Mouse (Mus musculus) ES-E14 (cell line): Measurements from ENCODE around the gene Brip1. TPM values are rescaled to one million over a fixed set of nuclear protein-coding genes. Genes with fewer than 3 reads are reported as not detected.

ENCODE experiments used
- DNase-seq: peaks from one replicate; pipeline ENCODE4 v3.0.0-alpha.2; 2013; ENCODE audit warnings: low read depth, low spot score
- H3K27ac ChIP-seq: 2 replicates; pipeline ENCODE4 v1.5.1; 2012; ENCODE audit warnings: low read depth, mild to moderate bottlenecking, low read length, moderate library complexity, mixed read lengths; ENCODE audit not compliant: poor library complexity, insufficient read depth, severe bottlenecking
- H3K36me3 ChIP-seq: 2 replicates; pipeline ENCODE4 v1.6.1; 2012; ENCODE audit warnings: mild to moderate bottlenecking, low read length, moderate library complexity, mixed read lengths; ENCODE audit not compliant: control insufficient read depth, poor library complexity, insufficient read depth, severe bottlenecking
- H3K4me1 ChIP-seq, 2 experiments: fragments of 150-350 bp in 1 of 2; sonication (generic) in 1 of 2; 2 replicates each; pipeline ENCODE4 v1.6.1; 2012; ENCODE audit warnings: low read length in 2 of 2, mild to moderate bottlenecking in 1 of 2, mixed read lengths in 1 of 2; ENCODE audit not compliant: control insufficient read depth in 2 of 2, insufficient read depth in 2 of 2, poor library complexity in 1 of 2
- H3K4me3 ChIP-seq, 2 experiments: fragments of 150-350 bp in 1 of 2; sonication (generic) in 1 of 2; 2 replicates each; pipeline ENCODE4 v1.5.1; 2012; ENCODE audit warnings: low read length in 2 of 2, low read depth in 1 of 2, mild to moderate bottlenecking in 1 of 2, mixed read lengths in 1 of 2; ENCODE audit not compliant: insufficient read depth in 1 of 2, poor library complexity in 1 of 2, severe bottlenecking in 1 of 2
- H3K9ac ChIP-seq: 2 replicates; pipeline ENCODE4 v1.6.1; 2012; ENCODE audit warnings: low read depth, mild to moderate bottlenecking, low read length, mixed read lengths; ENCODE audit not compliant: poor library complexity, insufficient read depth, severe bottlenecking
- H3K9me3 ChIP-seq: fragments of 150-350 bp; sonication (generic); 2 replicates; pipeline ENCODE4 v1.6.1; 2012; ENCODE audit warnings: low read depth, mild to moderate bottlenecking, low read length; ENCODE audit not compliant: control insufficient read depth, insufficient read depth
- CHD2 ChIP-seq: IDR thresholded peaks from 2 replicates; pipeline ENCODE4 v1.6.1; 2014; ENCODE audit warnings: mild to moderate bottlenecking, low read depth, low read length, inconsistent platforms
- HCFC1 ChIP-seq: IDR thresholded peaks from 2 replicates; pipeline ENCODE4 v1.6.1; 2012; ENCODE audit warnings: low read length, inconsistent platforms, borderline replicate concordance; ENCODE audit not compliant: insufficient read depth
- MAFK ChIP-seq: IDR thresholded peaks from 2 replicates; pipeline ENCODE4 v1.6.1; 2014; ENCODE audit warnings: mild to moderate bottlenecking, low read depth, low read length, inconsistent platforms; ENCODE audit not compliant: insufficient read depth
- ZC3H11A ChIP-seq: IDR thresholded peaks from 2 replicates; pipeline ENCODE4 v1.6.1; 2012; ENCODE audit warnings: low read depth, mild to moderate bottlenecking, inconsistent platforms, low read length, borderline replicate concordance
- ZNF384 ChIP-seq: IDR thresholded peaks from 2 replicates; pipeline ENCODE4 v1.6.1; 2012; ENCODE audit warnings: low read depth, low read length, inconsistent platforms
- in situ Hi-C, 2 experiments: fragments of 600-800 bp; cut with MboI; formaldehyde crosslinking; loops; one replicate each; pipeline ENCODE4 v1.15.1; 2025; ENCODE audit warnings: low sequenced_read_pairs in 2 of 2, inconsistent platforms in 1 of 2; ENCODE audit not compliant: unreplicated experiment in 2 of 2
- total RNA-seq: library from RNA; depleted of rRNA; stranded (reverse); fragments of 300-350 nt; gene quantifications from 2 replicates; pipeline ENCODE4 v1.2.3, GENCODE M21; 2012

Brip1 gene
- total RNA-seq, 1 experiment: 10.3 TPM

- H3K27ac ChIP-seq: no peak overlapping the region
- no peaks in the 10 kb centered on the region for H3K4me1 ChIP-seq
- in situ Hi-C loops: no loop called here
- no peak overlapping the region for H3K4me3 ChIP-seq
- no peak overlapping the region for H3K9ac ChIP-seq
- DNase-seq: no peak
- no peaks in the 10 kb centered on the region for H3K36me3 ChIP-seq
- no peak for TF ChIP-seq ZC3H11A
- TF ChIP-seq CHD2: no peak
- no peak for TF ChIP-seq HCFC1
- TF ChIP-seq ZNF384: no peak
- TF ChIP-seq MAFK: no peak
- no peaks in the 10 kb centered on the region for H3K9me3 ChIP-seq
These were observed 150.3 kb downstream of the Brip1 start for GRCm38 (mm10) chr11:86050430-86051280.

- H3K9ac ChIP-seq: no peak overlapping the region
- H3K36me3 ChIP-seq: no peaks in the 10 kb centered on the region
- no peaks in the 10 kb centered on the region for H3K9me3 ChIP-seq
- no peak for DNase-seq
- in situ Hi-C loops: no loop called here
- TF ChIP-seq MAFK (no peak), ZC3H11A (no peak), CHD2 (no peak), HCFC1 (no peak)
- H3K27ac ChIP-seq: no peak overlapping the region
- H3K4me3 ChIP-seq: no peak overlapping the region
- H3K4me1 ChIP-seq: no peaks in the 10 kb centered on the region
These were observed 161.0 kb downstream of the Brip1 start for GRCm38 (mm10) chr11:86039994-86040393.

GRCm38 (mm10) chr11:86039355-86039754 is 161.6 kb downstream of the Brip1 start:
- Histone ChIP-seq H3K9ac (no peak overlapping the region), H3K36me3 (no peaks in the 10 kb centered on the region), H3K9me3 (no peaks in the 10 kb centered on the region), H3K27ac (no peak overlapping the region), H3K4me1 (no peaks in the 10 kb centered on the region), H3K4me3 (no peak overlapping the region)
- TF ChIP-seq CHD2 (no peak), ZC3H11A (no peak), MAFK (no peak), HCFC1 (no peak), ZNF384 (no peak)
- no peak for DNase-seq
- in situ Hi-C loops: no loop called here

- H3K36me3 ChIP-seq: no peaks in the 10 kb centered on the region
- no peak for DNase-seq
- in situ Hi-C loops: no loop called here
- no peak overlapping the region for H3K4me3 ChIP-seq
- H3K9me3 ChIP-seq: no peaks in the 10 kb centered on the region
- H3K4me1 ChIP-seq: no peaks in the 10 kb centered on the region
- H3K27ac ChIP-seq: no peak overlapping the region
- TF ChIP-seq HCFC1 (no peak), MAFK (no peak), CHD2 (no peak), ZNF384 (no peak), ZC3H11A (no peak)
- no peak overlapping the region for H3K9ac ChIP-seq
These were observed 162.3 kb downstream of the Brip1 start for GRCm38 (mm10) chr11:86038701-86039100.

- no peak for TF ChIP-seq ZC3H11A
- TF ChIP-seq ZNF384: no peak
- no peak overlapping the region for H3K27ac ChIP-seq
- H3K4me1 ChIP-seq: peaks cover 0 to 2% of the 10 kb centered on the region in 2 experiments; a peak in 1 of 4 replicates
- H3K9me3 ChIP-seq: no peaks in the 10 kb centered on the region
- no peak overlapping the region for H3K9ac ChIP-seq
- in situ Hi-C loops: no loop called here
- no peak overlapping the region for H3K4me3 ChIP-seq
- no peak for DNase-seq
- H3K36me3 ChIP-seq: no peaks in the 10 kb centered on the region
These were observed 168.1 kb downstream of the Brip1 start for GRCm38 (mm10) chr11:86032910-86033309.
